Mouse (Mus musculus) MEL (cell line): ENCODE measurements around the gene Vps4b.

Source experiments
- CTCF ChIP-seq, 3 experiments: IDR thresholded peaks in 2 of 3; conservative IDR thresholded peaks in 1 of 3; 2 replicates each; pipeline ENCODE4 v1.5.1; 2011 to 2012; ENCODE audit warnings: low read length in 3 of 3, low read depth in 2 of 3, mild to moderate bottlenecking in 2 of 3, improper control_type of control experiment in 1 of 3, inconsistent platforms in 1 of 3, mixed read lengths in 1 of 3, moderate library complexity in 1 of 3; ENCODE audit not compliant: control insufficient read depth in 1 of 3, insufficient read depth in 1 of 3, poor library complexity in 1 of 3, severe bottlenecking in 1 of 3
- ETS1 ChIP-seq: IDR thresholded peaks from 2 replicates; pipeline ENCODE4 v1.6.1; 2012; ENCODE audit warnings: low read depth, mild to moderate bottlenecking, inconsistent platforms, low read length, improper control_type of control experiment, moderate library complexity
- GABPA ChIP-seq: IDR thresholded peaks from 2 replicates; pipeline ENCODE4 v1.6.1; 2012; ENCODE audit warnings: low read depth, mild to moderate bottlenecking, inconsistent platforms, low read length, improper control_type of control experiment, moderate library complexity
- GATA1 ChIP-seq: IDR thresholded peaks from 2 replicates; pipeline ENCODE4 v1.6.1; 2011; ENCODE audit warnings: low read depth, low read length, improper control_type of control experiment
- NELFE ChIP-seq: IDR thresholded peaks from 2 replicates; pipeline ENCODE4 v1.6.1; 2011; ENCODE audit warnings: low read depth, low read length, improper control_type of control experiment
- POLR2A ChIP-seq, 2 experiments: IDR thresholded peaks; 2 replicates each; pipeline ENCODE4 v1.6.1; 2011 to 2012; ENCODE audit warnings: low read length in 2 of 2, mild to moderate bottlenecking in 2 of 2, control low read depth in 1 of 2, improper control_type of control experiment in 1 of 2, low read depth in 1 of 2, moderate library complexity in 1 of 2; ENCODE audit not compliant: control insufficient read depth in 1 of 2, insufficient read depth in 1 of 2, poor library complexity in 1 of 2
- POLR2AphosphoS5 ChIP-seq: IDR thresholded peaks from 2 replicates; pipeline ENCODE4 v1.6.1; 2012; ENCODE audit warnings: low read depth, borderline replicate concordance, mild to moderate bottlenecking, inconsistent platforms, low read length, moderate library complexity, mixed read lengths
- TAL1 ChIP-seq: IDR thresholded peaks from 2 replicates; pipeline ENCODE4 v1.6.1; 2012; ENCODE audit warnings: mild to moderate bottlenecking, inconsistent platforms, low read length, moderate library complexity, mixed read lengths
- TCF12 ChIP-seq: IDR thresholded peaks from 2 replicates; pipeline ENCODE4 v1.6.1; 2014; ENCODE audit warnings: low read depth, mild to moderate bottlenecking, inconsistent platforms, low read length, improper control_type of control experiment, moderate library complexity
- UBTF ChIP-seq: IDR thresholded peaks from 2 replicates; pipeline ENCODE4 v1.6.1; 2012; ENCODE audit warnings: low read depth, mild to moderate bottlenecking, inconsistent platforms, low read length, improper control_type of control experiment, moderate library complexity, borderline replicate concordance; ENCODE audit not compliant: insufficient read depth
- USF1 ChIP-seq: IDR thresholded peaks from 2 replicates; pipeline ENCODE4 v1.6.1; 2014; ENCODE audit warnings: low read depth, mild to moderate bottlenecking, inconsistent platforms, low read length, improper control_type of control experiment, moderate library complexity
- ZMIZ1 ChIP-seq: IDR thresholded peaks from 2 replicates; pipeline ENCODE4 v1.6.1; 2012; ENCODE audit warnings: low read depth, mild to moderate bottlenecking, inconsistent platforms, low read length, improper control_type of control experiment, moderate library complexity
- ZNF384 ChIP-seq: IDR thresholded peaks from 2 replicates; pipeline ENCODE4 v1.6.1; 2012; ENCODE audit warnings: low read depth, mild to moderate bottlenecking, inconsistent platforms, low read length, improper control_type of control experiment

DNA sequence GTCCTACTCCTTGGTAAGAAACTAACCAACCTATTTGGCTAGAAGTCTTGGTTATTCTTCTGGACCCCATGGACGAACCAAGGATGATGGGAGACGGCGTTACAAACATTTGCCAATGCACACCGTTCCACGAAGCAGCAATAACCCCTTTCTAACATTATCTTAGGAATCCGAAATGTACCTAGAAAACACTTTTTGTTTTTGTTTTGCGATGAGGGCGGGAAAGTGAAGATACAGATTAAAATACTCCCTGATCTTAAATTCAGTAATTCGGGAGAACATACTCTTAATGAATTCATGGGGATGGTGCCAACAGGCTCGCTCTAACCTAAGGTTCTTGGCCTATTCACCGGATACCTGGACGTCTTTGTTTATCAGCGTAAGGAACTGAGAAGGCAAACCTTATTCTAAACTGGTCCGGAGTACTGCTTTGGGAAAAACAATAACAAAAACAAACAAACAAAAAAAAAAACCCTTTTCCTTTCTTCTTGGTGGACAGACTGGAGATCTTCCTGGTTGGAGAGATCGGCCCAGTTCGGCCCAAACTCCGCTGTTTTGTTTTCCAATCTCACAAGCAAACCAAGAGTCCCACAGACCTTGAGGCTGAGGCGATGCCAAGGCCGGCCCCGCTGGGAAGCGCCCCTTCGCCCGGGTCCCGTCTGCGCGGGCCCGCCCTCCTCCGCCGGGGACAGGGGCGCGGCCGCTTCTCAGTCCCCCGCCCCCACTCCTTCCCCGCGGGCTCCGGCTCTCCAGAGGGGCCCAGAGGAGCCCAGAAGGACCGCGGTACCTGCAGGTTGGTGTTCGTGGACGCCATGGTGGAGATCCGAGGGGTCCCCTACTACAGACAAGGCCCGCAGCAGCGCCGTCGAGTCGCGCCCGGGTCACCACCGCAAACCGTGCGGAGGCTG lies 640 bp downstream of the Vps4b start:
- TF ChIP-seq CTCF (IDR thresholded peaks at IDR 0.05 in 2 of 3, conservative IDR thresholded peaks at IDR 0.05 in 1 of 3; ENCODE audit: control insufficient read depth in 1 of 3, insufficient read depth in 1 of 3, low read depth in 2 of 3, low read length in 3 of 3, poor library complexity in 1 of 3, severe bottlenecking in 1 of 3) = no peak
- no peak for TF ChIP-seq POLR2AphosphoS5
- no peak for TF ChIP-seq NELFE
- no peak for TF ChIP-seq POLR2A (IDR thresholded peaks at IDR 0.05; ENCODE audit: control insufficient read depth in 1 of 2, insufficient read depth in 1 of 2, low read depth in 1 of 2, low read length in 2 of 2, poor library complexity in 1 of 2)
- TF ChIP-seq TCF12 = 0 out of 2 replicates have a peak, but pooled peaks have one; percentile 22
- TF ChIP-seq UBTF = no peak
- TF ChIP-seq GABPA = no peak
- TF ChIP-seq ZNF384 = 0 out of 2 replicates have a peak, but pooled peaks have one; percentile 9
- TF ChIP-seq GATA1 = no peak
- no peak for TF ChIP-seq TAL1
- no peak for TF ChIP-seq ZMIZ1
- TF ChIP-seq ETS1 = no peak
- no peak for TF ChIP-seq USF1
